Mouse (Mus musculus): Measurements from ENCODE around the gene Scrn3.

The Scrn3 gene

DNA sequence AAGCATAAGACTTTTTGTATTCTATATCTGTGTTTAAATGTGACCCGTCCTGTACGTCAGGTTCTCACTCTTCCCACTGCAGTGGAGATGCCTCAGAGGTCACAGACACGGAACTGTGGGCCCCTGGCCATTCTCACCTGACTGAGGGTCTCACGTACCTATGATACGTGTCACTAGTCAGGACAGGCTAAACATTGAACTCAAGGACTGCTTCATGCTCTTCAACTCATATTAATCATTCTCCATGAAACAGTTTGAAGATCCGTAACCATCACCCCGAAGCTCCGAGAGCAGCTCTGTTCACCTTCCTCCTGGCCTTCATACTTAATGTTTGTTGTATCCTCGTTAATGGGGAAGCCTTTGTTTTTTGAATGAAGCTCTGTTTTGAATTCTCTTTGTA, 5.0 kb downstream of the Scrn3 start:
- DNase-seq (ENCODE audit: low spot score in 2 of 2) = no peak

DNA sequence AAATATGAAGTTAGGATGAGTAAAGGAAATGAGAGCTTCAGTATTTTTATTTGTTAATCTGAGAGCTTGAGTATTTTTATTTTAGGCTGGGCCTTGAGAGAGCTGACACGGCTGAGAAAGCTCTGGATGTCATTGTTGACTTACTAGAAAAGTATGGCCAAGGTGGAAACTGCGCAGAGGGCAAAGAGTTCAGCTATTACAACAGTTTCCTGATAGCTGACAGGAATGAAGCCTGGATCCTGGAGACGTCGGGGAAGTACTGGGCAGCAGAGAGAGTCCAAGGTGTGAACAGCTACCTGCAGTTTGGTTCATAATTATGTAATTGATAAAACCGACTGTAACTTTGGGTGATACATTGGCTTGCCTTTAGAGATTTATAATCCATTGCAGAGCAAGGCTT, 6.8 kb downstream of the Scrn3 start:
- DNase-seq (ENCODE audit: low spot score in 2 of 2) = no peak

DNA sequence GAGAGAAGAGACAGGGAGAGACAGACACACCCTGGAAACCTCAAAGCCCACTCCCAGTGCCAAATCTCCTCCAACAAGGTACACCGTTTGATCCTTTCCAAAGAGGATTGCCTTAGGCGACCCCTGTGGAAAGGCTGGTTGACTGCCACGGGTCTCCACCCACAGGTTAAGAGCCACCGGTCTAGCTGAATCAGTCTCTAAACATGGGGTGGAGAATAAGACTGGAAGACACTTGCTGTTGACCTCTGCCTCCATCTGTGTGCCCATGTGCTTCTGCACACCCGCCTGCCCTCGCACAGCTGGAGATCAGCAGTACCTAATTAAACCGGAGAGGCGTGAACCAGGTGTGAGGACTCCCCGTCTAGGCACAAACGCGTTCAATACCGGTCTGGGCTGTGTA, 10.6 kb downstream of the Scrn3 start:
- no peak for DNase-seq (ENCODE audit: low spot score in 2 of 2)

DNA sequence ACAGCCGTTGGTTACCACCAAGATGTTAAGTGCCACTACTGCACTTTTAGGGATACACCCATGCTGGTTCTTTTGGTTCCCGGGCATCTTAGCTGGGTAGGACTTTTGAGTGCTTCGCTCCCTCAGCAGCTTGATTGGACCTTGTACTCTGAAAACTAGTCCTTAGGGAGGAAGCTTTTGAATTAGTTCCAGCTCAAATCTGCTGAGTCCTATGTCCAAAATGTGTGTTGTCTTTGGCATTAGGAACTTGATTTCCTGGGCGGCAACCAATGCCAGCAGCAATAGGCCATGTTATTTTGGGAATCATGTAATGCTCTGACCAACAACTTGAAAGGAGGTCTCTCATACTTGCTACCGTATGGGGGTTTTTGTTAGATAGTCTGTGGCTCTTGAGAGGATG, 13.5 kb downstream of the Scrn3 start:
- DNase-seq (ENCODE audit: low spot score in 2 of 2) = no peak

DNA sequence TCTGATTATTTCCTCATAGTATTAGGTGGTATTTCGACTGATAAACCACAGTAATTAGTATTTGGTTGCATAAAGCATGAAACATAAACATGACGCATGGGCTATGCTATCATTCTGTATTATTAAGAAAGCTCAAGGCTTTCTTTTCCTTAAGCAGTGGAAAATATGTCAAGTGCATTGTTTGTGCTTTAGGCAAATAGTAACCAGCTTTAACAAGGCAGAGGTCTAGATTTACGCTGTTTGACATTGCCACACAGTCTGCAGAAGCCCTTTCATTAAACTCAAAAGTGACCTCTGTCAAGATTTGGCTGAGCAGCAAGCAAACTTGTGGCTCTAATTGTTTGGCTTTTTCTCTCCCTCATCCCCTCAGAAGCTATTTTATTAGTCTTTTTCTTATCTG, 23.5 kb downstream of the Scrn3 start:
- no peak for DNase-seq (ENCODE audit: low spot score in 2 of 2)

DNA sequence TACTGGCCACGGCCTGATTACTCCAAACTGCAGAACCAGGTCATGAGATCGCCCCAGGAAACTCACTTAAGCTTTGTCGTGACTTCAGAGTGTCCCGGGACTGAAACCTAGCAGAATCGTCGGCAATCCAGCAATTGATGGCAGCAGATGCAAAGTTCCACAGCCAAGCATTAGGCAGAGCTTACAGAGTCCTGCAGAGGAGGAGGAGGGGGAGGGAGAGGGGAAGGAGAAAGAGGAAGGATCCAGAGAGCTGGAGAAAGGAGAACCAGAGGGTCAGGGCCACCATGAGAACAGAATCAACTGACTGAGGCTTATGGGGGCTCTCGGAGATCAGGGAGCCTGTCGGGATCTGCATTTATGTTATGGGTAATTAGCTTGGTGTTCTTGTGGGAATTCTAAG, 26.0 kb downstream of the Scrn3 start:
- no peak for DNase-seq (ENCODE audit: low spot score in 2 of 2)

DNA sequence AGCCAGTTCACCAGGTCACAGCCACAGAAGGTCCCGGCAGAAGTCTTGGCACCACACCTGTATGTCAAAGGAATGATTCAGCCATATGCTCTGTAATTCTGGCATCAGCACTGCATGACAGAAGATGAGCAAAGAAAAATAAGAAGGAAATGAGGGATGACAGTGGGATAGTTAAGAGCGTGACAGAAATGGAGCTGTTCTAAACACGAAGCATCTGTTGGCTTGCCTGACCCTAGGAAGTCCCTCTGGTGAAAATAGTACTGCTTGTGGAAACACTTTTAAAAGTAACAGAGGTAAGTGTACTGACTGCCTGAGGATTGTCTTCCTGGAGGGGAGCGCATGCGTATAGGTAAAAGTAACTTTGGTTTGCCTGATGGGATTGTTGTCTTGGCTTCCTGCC, 31.3 kb downstream of the Scrn3 start:
- no peak for DNase-seq (ENCODE audit: low spot score in 2 of 2)

DNA sequence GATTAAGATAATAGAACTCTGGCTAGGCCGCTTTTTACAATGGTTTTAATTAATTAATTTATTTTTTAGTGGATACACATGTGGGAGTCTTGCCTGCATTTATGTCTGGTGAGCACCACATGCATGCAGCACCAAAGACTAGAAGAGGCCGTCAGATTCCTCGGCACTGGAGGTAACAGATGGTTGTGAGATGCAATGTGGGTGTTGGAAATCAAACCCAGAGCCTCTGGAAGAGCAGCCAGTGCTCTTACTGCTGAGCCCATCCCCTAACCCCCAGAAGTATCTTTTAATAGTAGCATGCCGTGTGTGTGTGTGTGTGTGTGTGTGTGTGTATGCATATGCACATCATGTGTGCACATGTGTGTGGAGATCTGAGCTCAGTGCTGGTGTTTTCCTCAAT, 32.8 kb downstream of the Scrn3 start:
- DNase-seq (ENCODE audit: low spot score in 2 of 2) = no peak

DNA sequence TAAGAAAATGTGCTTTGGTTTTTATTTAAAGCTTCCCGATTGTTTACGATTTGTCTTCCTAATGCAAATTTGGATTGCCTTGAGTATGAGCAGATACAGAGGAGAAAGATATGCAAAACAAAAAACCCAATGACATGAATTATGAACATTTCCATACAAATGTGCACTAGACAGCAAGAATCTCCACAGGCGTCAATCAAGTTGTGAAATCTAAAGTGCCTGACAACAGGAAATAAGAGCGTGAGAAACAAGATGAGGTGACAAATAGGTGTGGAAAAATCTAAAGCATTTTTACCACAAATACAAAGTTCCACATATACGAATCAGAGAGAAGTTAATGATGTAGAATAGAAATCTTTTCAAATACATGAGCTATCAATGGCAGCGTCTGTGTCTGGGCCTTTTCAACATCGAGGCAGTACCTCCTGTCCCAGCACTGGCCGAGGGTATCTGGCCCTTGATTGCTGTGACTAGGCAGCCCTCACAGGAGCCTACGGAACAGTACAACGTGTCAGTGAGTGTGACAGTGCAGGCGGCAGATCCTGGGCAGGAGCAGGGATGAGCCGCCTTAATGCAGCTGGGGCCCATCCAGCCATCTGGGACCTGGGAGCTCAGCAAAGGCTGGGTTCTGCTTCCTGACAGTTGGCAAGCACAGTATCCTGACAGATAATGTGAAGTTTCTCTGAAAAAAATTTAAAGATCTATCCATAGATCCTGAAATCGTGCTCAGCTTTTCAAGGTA, 34.1 kb downstream of the Scrn3 start:
- DNase-seq (ENCODE audit: low spot score in 2 of 2) = no peak

DNA sequence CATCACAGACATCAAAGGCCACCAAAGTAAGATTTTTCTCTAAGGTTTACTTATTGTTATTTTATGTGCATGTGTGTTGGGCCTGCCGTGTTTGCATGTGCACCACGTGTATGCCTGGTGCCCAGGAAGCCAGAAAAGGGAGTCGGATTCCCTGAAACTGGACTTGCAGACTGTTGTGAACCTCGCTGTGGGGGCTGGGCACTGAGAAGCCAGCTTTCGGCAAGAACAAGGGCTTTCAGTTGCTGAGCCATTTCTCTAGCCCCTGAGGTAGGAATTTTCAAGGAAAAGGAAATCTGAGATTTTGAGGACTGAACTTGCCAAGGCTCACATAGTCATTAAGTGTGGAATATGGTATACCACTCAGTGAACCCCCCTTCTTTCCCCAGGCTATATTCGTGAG, 34.7 kb downstream of the Scrn3 start:
- no peak for DNase-seq (ENCODE audit: low spot score in 2 of 2)

DNA sequence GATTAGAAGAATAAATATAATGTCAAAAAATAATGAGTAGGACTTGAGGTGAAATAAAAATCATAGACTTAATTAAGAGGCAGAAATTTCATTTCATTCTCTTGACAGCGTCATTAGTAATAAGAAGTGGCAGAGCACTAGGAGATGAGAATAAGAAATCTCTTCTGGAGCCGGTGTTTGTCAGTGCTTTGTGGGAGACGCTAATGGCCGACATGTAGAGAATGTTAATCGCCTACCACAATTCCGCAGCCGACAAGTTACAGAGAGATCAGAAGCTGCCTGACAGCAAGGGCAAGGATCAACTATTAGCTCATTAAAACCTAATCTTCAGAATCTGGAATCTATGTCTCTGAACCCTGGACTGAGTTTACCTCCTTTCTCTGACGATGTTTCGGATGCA, 35.4 kb downstream of the Scrn3 start:
- no peak for DNase-seq (ENCODE audit: low spot score in 2 of 2)

DNA sequence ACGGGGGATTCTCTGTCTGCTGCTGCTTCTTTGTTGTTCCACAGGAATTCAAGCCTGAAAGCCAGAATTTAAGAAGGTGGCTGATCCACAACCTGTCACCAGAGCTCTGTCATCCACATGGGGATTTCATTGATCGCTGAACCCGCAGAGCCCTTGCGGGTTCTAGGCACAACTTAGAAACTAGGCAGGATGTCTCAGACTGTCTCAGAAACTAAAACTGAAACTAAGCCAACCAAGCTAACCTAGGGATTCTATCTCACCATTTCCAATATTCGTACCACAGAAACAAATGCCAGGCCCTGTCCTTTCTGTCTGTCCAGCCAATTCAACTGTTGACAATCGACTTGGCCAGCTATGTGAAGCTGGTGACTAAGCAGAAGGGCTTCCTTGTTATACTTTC, 35.8 kb downstream of the Scrn3 start:
- no peak for DNase-seq (ENCODE audit: low spot score in 2 of 2)

DNA sequence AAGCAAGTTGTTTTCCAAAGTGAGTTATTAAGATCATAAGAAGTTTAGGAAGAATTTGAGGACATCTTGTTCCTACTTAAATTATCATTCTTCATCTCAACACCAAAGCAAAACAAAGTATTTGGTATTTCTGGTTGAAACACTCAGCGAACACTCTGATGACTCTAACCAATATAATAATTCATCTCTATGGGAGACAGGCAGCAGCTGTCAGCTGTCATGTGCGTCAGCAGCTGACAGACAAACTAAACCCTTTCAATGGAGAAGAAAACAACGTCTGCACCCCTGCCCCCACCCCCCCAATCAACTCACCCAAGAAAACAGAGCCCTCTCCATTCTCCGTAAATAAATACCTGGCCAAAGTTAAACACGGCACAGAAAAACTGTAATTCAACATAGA, 39.1 kb downstream of the Scrn3 start:
- DNase-seq (ENCODE audit: low spot score in 2 of 2) = no peak

DNA sequence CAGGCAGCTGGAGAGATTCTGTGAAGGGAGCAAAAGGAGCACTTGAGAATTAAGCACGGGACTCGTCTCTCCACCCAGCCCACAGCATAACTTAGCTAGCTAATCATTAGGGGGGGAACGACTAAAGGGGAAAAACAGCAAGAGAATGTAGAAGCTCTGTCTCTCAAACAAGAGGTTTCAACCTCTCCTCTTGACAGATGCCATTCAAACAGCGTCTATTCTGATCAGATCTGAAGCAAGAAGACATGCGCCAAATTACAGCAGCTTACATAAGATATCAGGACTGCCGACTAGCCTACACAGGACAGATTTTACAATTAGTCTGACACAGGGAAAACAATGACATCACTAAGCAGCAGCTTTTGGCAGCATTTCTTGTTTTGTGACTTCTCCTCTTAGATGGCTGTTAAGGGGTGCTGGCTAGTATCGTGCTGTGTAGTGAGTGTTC, 39.5 kb downstream of the Scrn3 start:
- DNase-seq (ENCODE audit: low spot score in 2 of 2) = no peak

DNA sequence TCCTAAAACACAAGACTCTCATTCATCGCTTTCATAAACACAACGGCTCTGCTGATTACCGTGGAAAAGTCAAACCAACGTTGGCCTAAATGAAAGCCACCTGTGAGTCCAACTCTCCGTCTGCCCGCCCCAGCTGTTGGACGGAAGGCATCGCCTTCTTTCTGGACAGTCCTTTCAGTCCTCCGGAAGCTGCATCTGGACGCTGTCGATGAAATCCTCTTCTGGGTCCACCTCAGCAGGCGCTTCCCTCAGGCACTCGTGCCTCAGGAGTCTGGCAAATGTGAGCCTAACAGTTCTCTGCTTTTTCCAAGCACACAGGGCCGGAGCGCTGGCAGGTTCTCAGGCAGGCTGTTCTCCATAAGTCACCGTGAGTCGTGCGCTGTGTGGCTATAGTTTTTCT, 44.6 kb downstream of the Scrn3 start:
- no peak for DNase-seq (ENCODE audit: low spot score in 2 of 2)

DNA sequence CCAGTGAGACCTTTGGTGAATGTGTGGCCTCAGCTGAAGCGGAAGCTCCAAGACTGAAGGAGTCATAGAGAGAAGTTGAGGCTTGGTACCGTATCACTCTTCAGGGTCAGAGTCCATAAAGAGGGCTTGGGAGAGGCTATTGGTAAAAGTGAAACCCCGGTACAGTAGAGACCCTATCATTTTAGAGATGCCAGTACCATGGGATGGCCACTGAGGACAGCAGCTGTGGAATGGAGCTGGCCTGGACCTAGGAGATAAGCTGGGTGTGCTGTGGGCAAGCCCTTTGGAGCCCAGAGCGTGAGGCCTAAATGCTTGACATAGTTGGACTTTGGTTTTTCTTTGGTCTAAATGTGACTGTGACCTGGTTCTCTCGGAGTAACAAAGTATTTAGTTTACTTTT, 47.5 kb downstream of the Scrn3 start:
- DNase-seq (ENCODE audit: low spot score in 2 of 2) = peak; percentile 19 to 42

DNA sequence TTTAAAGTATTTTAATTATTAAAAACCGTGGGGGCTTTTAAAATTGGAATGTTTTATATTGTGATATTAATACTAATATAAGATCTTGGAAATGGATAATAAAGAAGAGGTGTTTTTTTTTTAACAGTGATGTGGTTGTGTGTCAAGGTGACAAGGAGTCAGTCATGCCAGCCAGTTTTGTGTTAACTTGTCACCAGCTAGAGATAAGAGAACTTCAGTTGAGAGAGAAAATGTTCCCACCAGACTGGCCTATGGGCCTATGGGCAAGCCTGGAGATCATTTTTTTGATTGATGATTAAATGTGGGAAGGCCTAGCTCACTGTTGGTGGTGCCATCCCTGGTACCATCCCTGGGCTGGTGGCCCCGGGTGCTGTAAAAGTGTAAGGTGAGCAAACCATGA, 48.1 kb downstream of the Scrn3 start:
- DNase-seq (ENCODE audit: low spot score in 2 of 2) = no peak

DNA sequence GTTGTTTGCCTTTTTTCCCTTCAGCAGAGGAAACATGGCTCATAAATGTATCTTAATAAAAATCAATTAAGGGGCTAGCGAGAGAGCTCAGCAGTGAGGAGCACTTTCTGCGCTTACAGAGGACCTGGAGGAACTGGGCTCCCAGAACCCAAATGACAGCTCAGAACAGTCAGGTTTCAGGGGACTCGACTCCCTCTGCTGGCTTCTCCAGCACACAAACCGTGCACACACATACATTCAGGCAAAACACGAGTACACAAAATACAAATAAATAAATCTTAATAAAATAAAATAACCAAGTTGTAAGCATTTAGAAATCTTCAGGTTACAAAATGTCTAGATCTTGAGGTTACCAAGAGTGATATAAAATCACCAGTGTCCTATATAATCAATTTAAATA, 51.0 kb downstream of the Scrn3 start:
- no peak for DNase-seq (ENCODE audit: low spot score in 2 of 2)

DNA sequence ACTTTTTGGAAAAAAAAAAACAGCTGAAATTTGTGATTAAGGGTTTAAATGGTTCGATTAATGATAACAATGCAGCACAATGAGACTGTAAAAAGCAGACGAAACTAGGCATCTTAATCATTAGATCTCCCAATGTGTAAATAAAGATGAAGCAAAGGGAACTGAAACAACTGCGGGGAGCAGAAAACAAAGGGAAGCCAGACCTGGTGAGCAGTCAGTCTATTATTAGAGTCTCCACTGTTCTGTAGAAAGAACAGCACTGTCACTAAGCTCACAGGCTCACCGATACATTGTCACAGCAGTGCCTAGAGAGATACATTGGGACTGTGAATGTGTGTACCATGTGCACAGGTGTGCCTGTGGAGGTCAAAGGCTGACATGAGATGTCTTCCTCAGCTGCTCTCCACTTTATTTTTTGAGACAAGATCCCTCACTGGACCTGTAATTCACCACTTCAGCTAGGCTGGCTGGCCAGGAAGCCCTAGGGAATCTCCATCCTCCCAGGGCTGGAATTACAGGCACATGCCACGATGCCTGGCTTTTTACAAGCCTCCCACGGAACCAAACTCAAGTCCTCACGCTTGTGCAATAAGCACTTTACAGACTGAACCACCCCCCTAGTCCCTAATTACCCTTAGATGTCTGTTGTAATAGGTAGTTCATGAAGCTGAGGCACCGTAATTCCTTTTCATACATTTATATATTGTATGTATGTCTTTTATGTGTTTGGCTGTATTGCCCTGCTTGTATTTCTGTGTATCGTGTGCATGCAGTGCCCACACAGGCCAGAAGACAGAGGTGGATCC, 59.3 kb downstream of the Scrn3 start:
- no peak for DNase-seq (ENCODE audit: low spot score in 2 of 2)

DNA sequence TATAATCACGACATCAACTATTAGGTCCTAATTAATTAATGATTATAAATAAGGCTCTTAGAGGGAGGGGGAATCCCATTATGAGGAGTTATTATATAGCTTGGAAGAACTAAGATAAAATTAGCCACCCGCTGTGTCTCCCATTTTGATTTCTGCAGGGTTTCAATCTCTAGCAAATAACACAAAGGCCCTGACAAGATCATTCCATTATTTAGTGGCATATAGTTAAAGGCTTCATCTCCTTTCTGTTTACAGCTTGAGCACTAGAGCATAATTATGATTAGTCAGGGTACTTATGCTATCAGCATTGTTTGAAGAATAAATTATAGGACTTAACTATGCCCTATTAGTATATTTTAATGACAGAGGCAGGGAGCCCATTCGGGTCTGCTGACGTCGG, 65.9 kb downstream of the Scrn3 start:
- no peak for DNase-seq (ENCODE audit: low spot score in 2 of 2)

DNA sequence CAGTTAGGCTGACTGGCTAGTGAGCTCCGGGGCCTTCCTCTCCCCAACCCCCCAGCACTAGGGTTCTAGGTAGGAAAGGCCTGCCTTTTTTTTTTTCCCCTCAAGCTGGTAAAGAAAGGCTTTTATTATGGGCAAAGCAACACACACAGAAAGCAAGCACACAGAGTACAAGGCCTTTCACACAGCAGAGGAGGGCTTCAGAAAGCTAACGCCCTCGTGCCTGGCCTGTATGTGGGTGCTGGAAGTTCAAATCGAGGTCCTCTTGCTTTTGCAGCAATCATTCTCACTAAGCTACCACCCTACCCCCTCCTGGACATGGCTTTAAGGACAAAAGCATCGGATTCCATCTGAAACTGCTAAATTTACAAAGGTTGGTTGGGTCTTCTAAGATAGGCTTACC, 67.3 kb downstream of the Scrn3 start:
- no peak for DNase-seq (ENCODE audit: low spot score in 2 of 2)

DNA sequence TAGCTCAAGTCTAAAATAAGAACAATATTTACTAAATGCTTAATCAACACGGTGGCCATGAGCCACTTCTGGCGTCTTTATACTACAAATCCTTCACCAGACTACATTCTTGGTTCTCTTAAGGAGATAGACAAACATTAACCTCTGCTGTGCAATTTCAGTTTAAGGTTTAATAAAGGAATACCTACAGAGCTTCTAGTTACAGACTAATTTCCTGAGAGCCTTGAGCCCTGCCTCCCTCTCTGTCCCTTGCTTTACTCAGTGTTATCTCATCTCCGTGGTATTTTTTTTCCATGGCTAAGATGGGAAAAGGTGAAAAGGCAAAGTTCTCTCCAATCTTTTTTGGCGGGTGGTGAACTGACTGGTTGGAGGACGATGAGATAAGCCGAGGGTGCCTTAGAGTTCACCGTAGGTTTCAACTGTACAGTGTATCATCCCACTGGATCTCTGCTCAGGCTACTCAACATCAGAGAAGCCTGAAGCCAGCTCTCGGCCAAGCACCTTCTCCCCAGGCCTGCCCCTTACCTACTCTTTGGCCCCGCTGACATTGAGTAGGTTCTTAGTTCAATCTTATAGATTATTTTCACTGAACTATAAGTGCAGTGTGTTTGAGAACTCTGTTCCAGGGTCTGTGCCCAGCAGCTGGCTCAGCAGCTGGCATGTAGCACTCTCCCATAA, 68.0 kb downstream of the Scrn3 start:
- no peak for DNase-seq (ENCODE audit: low spot score in 2 of 2)

DNA sequence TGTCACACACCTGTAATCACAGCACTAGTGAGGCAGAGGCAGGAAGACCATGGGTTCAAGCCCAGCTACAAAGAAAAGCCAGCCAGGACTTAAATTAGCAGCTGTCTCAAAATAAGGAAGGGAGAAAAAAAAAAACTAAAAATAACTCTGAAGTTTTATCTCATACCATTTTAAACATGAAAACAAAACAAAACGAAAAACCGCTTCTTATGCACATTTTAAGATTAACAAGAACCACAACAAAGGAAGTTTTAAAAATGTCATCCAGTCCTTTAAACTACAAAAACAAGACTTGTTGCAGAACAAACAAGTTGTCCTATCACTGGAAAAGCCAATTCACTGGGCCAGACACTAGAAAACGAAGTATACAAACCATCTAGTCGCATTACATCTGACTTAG, 72.8 kb downstream of the Scrn3 start:
- no peak for DNase-seq (ENCODE audit: low spot score in 2 of 2)

Measured in spleen, postnatal 14 days (tissue).